Mouse (Mus musculus) kidney, adult 2 months (tissue): ENCODE measurements at regions not wholly inside any gene's neighbourhood (a gene's known extent, or its start where the extent isn't known, plus 50 kb on each side); places are given as distances from the start of the nearest gene placed in this dataset.

Experiments
- DNase-seq: peaks from one replicate; pipeline ENCODE4 v3.0.0; 2021
- H3K27ac ChIP-seq: fragments of 200-500 bp; 2 replicates; pipeline ENCODE4 v1.5.1; 2012; ENCODE audit warnings: low read depth, low read length, control low read depth, inconsistent platforms; ENCODE audit not compliant: insufficient read depth
- H3K27me3 ChIP-seq: fragments of 200-500 bp; replicated peaks from 2 replicates; pipeline ENCODE4 v1.6.1; 2012; ENCODE audit warnings: mild to moderate bottlenecking, moderate library complexity, low read length, inconsistent platforms; ENCODE audit not compliant: control insufficient read depth, insufficient read depth
- H3K36me3 ChIP-seq: fragments of 200-500 bp; 2 replicates; pipeline ENCODE4 v1.6.1; 2012; ENCODE audit warnings: mild to moderate bottlenecking, moderate library complexity, low read length, inconsistent platforms; ENCODE audit not compliant: control insufficient read depth, insufficient read depth
- H3K4me1 ChIP-seq: fragments of 200-500 bp; 2 replicates; pipeline ENCODE4 v1.6.1; 2011; ENCODE audit warnings: low read length; ENCODE audit not compliant: control insufficient read depth, insufficient read depth
- H3K4me3 ChIP-seq: fragments of 200-500 bp; 2 replicates; pipeline ENCODE4 v1.5.1; 2011; ENCODE audit warnings: mild to moderate bottlenecking, low read depth, low read length, control low read depth; ENCODE audit not compliant: insufficient read depth
- CTCF ChIP-seq: fragments of 200-500 bp; conservative IDR thresholded peaks from 2 replicates; pipeline ENCODE4 v1.5.1; 2011; ENCODE audit warnings: low read depth, mild to moderate bottlenecking, control low read depth, low read length, moderate library complexity, mixed read lengths; ENCODE audit not compliant: insufficient read depth, insufficient read length
- POLR2A ChIP-seq: fragments of 200-500 bp; IDR thresholded peaks from one replicate; pipeline ENCODE4 v1.6.1; 2011; ENCODE audit warnings: low read depth, low read length, control low read depth
- WGBS: fragments of 180-500 bp; shearing (Covaris S2); methylation state at CpG from one replicate; pipeline ENCODE4 v1.1.7; 2018; 5-methylcytosine and 5-hydroxymethylcytosine counted together

- WGBS, result 93% methylated on average over 1 of the region's 1 CpGs
- H3K4me1 ChIP-seq, result no peaks in the 10 kb centered on the region
- no peak overlapping the region for H3K27ac ChIP-seq
- H3K4me3 ChIP-seq, result no peak overlapping the region
- no peak for DNase-seq
- no peak for TF ChIP-seq CTCF
- no peak for TF ChIP-seq POLR2A
- no peaks in the 10 kb centered on the region for H3K36me3 ChIP-seq
- no peaks in the 10 kb centered on the region for H3K27me3 ChIP-seq
These were observed 97.9 kb upstream of the Pter start for GRCm38 (mm10) chr2:12825902-12826301.

DNA sequence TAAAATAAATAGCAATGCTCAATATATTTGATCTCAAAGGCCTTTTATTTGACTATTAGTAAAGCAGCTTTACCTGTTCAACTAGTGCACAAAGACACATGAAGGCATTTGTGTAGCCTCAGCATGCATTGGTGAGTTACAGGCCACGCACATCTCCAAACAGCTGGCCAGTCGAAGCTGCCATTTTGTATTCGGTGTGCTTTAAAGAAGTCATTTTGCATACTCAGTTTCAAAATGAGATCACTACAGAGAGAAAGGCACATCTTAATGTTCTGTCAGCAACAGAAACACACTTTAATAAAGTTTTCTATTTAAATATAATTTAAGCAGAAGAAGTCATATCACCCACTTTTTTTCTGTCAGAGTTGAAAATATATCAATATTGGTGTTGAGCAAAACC is 90.3 kb upstream of the Pter start:
- WGBS, result 96% methylated on average over 3 of the region's 3 CpGs

GRCm38 (mm10) chr2:12866543-12866942 is 57.3 kb upstream of the Pter start:
- Histone ChIP-seq H3K27ac (peak overlapping the region; percentile 98), H3K36me3 (no peaks in the 10 kb centered on the region), H3K27me3 (no peaks in the 10 kb centered on the region), H3K4me3 (no peak overlapping the region), H3K4me1 (peaks cover 10% of the 10 kb centered on the region; the same call in 1 of the 2 replicates)
- DNase-seq, result peak; percentile 94
- TF ChIP-seq POLR2A (no peak), CTCF (no peak)

More for the DNA sequence above, 90.3 kb upstream of the Pter start:
- Histone ChIP-seq H3K36me3 (no peaks in the 10 kb centered on the region), H3K27ac (no peak overlapping the region), H3K27me3 (no peaks in the 10 kb centered on the region), H3K4me3 (no peak overlapping the region), H3K4me1 (no peaks in the 10 kb centered on the region)
- no peak for TF ChIP-seq POLR2A
- no peak for DNase-seq

DNA sequence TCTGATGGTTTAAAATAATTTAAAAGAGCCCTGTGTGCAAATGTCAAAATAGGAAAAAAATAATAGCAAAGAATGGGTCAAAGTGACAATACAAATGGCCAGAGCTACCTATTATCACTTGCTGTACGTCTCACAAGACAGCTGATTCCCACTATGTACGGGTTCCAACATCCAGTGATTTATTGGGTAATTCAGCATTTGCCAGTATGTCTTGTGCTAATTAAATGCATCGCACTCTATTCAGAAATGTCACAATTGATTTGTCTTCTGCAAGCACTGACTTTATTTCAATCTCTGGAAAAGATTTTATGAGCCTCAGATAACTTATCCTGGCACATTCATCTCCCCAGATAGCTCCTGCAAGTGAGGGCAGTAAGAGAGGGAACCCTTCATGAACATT is 55.1 kb upstream of the Pter start:
- WGBS, result 66% methylated on average over 3 of the region's 3 CpGs
- no peaks in the 10 kb centered on the region for H3K36me3 ChIP-seq
- no peak overlapping the region for H3K4me3 ChIP-seq
- DNase-seq, result no peak
- TF ChIP-seq CTCF (no peak), POLR2A (no peak)
- no peak overlapping the region for H3K27ac ChIP-seq
- peaks cover 10% of the 10 kb centered on the region; the same call in 1 of the 2 replicates for H3K4me1 ChIP-seq
- no peaks in the 10 kb centered on the region for H3K27me3 ChIP-seq
